Mouse (Mus musculus) c-Kit-positive CD71-positive TER-119-negative erythroid progenitor cells, embryonic 14.5 days (primary cell): ENCODE results near the gene Atp8a2.
"Not testable (repeated sequence)": the region's sequence is repeated elsewhere in the genome, so short reads cannot be mapped to it uniquely, and the experiment has no call there.

Experiments
- DNase-seq: peaks from one replicate; pipeline ENCODE4 v3.0.0-alpha.2; 2013; ENCODE audit warnings: low read depth

The Atp8a2 gene

GRCm38 (mm10) chr14:59783348-59784341 is 413.3 kb downstream of the Atp8a2 start:
- DNase-seq = no peak

- DNase-seq = no peak
These were observed 416.6 kb downstream of the Atp8a2 start for GRCm38 (mm10) chr14:59780391-59780790.

GRCm38 (mm10) chr14:59762227-59762626 is 434.8 kb downstream of the Atp8a2 start:
- DNase-seq = no peak

- DNase-seq = no peak
These were observed 437.0 kb downstream of the Atp8a2 start for GRCm38 (mm10) chr14:59759900-59760493.

- DNase-seq = no peak
These were observed 437.7 kb downstream of the Atp8a2 start for GRCm38 (mm10) chr14:59759196-59759839.

GRCm38 (mm10) chr14:59752401-59752800 is 444.6 kb downstream of the Atp8a2 start:
- no peak for DNase-seq

- no peak for DNase-seq
These were observed 447.0 kb downstream of the Atp8a2 start for GRCm38 (mm10) chr14:59750005-59750404.

- no peak for DNase-seq
These were observed 451.3 kb downstream of the Atp8a2 start for GRCm38 (mm10) chr14:59745676-59746075.

- no peak for DNase-seq
These were observed 455.2 kb downstream of the Atp8a2 start for GRCm38 (mm10) chr14:59741752-59742151.

GRCm38 (mm10) chr14:59739446-59739845 is 457.5 kb downstream of the Atp8a2 start:
- DNase-seq = no peak

GRCm38 (mm10) chr14:59737734-59738294 is 459.2 kb downstream of the Atp8a2 start:
- no peak for DNase-seq

- DNase-seq = no peak
These were observed 459.9 kb downstream of the Atp8a2 start for GRCm38 (mm10) chr14:59736861-59737700.

GRCm38 (mm10) chr14:59730043-59730390 is 467.0 kb downstream of the Atp8a2 start:
- DNase-seq = no peak

GRCm38 (mm10) chr14:59729298-59730042 is 467.5 kb downstream of the Atp8a2 start:
- DNase-seq = no peak

GRCm38 (mm10) chr14:59727016-59727415 is 470.0 kb downstream of the Atp8a2 start:
- DNase-seq = no peak

- no peak for DNase-seq
These were observed 473.8 kb downstream of the Atp8a2 start for GRCm38 (mm10) chr14:59723163-59723562.

GRCm38 (mm10) chr14:59721957-59722356 is 475.0 kb downstream of the Atp8a2 start:
- DNase-seq = no peak

GRCm38 (mm10) chr14:59721356-59721755 is 475.6 kb downstream of the Atp8a2 start:
- no peak for DNase-seq

GRCm38 (mm10) chr14:59720386-59720785 is 476.6 kb downstream of the Atp8a2 start:
- no peak for DNase-seq

GRCm38 (mm10) chr14:59716443-59717085 is 480.4 kb downstream of the Atp8a2 start:
- DNase-seq = not testable (repeated sequence)
